Mouse (Mus musculus): ENCODE results near the gene Pcsk7.

DNA sequence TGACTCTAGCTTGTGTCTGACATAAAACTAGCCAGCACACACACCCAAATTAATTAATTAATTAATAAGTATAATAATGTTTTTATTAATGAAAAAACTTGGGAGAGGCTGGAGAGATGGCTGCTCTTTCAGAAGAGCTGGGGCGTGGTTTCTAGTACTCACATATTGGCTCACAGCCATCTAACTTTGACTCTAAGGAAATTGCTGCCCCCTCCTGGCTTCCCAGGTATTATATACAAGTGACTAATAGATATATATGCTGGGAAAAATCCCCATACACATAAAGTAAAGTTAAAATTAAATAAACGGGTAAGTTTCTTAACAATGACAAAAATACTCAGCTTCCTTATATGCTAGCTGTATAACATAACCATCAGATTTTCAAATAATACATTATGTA is 28.4 kb upstream of the Pcsk7 start:
- TF ChIP-seq MAZ (IDR thresholded peaks at IDR 0.05; ENCODE audit: low read depth, low read length) (no peak), MAX (IDR thresholded peaks at IDR 0.05; ENCODE audit: low read length) (no peak), CTCF (IDR thresholded peaks at IDR 0.05 in 2 of 3, conservative IDR thresholded peaks at IDR 0.05 in 1 of 3; ENCODE audit: control insufficient read depth in 1 of 3, insufficient read depth in 1 of 3, low read depth in 2 of 3, low read length in 3 of 3, poor library complexity in 1 of 3, severe bottlenecking in 1 of 3) (peak; percentile 5 to 60 (median 12); a peak in 3 of 6 replicates), ETS1 (IDR thresholded peaks at IDR 0.05; ENCODE audit: low read depth, low read length) (no peak), E2F4 (IDR thresholded peaks at IDR 0.05; ENCODE audit: borderline replicate concordance, low read depth, low read length) (no peak), POLR2A (IDR thresholded peaks at IDR 0.05; ENCODE audit: control insufficient read depth in 1 of 2, insufficient read depth in 1 of 2, low read depth in 1 of 2, low read length in 2 of 2, poor library complexity in 1 of 2) (no peak), GATA1 (IDR thresholded peaks at IDR 0.05; ENCODE audit: low read depth, low read length) (no peak), BHLHE40 (IDR thresholded peaks at IDR 0.05; ENCODE audit: borderline replicate concordance, low read depth, low read length) (no peak), RAD21 (IDR thresholded peaks at IDR 0.05; ENCODE audit: low read depth, low read length) (peak; percentile 49), RCOR1 (IDR thresholded peaks at IDR 0.05; ENCODE audit: low read depth, low read length) (no peak), HCFC1 (IDR thresholded peaks at IDR 0.05; ENCODE audit: low read depth, low read length) (no peak), USF1 (IDR thresholded peaks at IDR 0.05; ENCODE audit: low read depth, low read length) (no peak)

All from MEL (cell line).